Mouse (Mus musculus): ENCODE measurements at regions not wholly inside any gene's neighbourhood (a gene's known extent, or its start where the extent isn't known, plus 50 kb on each side); places are given as distances from the start of the nearest gene placed in this dataset.
A peak's percentile ranks its signal among the peaks of the same experiment; 100 is the strongest.

DNA sequence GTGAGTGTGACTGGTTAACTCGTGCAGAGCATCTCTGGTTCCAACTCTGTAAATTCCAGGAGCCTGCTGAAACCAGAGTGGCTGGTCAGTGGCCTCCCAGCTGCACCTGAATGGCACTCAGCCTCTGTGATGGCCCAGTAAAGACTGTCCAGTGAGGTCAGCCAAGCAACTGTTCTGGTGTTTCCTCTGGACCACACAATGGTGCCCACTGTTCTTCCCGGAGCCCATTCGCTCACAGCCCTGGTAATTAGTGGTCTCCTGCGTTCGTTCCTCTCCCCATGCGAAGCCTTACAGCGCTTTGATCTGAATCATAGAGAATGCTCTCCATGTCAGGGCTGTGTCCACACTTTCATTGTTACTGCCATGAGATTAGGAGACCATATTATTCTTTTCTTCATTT, 75.5 kb downstream of the Enkur start:
- no peak for DNase-seq

DNA sequence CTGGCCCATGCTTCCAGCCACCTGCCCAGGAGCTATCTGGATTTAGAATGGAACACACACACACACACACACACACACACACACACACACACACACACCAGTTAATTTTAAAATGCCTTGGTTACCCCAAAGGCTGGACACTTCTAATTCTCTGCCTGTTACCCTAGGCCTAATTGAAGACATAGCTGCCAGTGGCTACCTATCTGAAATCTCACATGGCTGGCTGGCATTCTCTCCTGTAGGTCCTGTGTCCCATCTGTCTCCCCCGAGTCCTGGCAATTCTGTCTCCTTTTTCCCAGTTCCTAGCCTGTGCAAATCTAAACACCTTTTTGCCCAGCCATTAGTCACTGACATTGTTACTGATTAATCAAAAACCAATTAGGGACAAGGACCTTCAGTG, 78.6 kb downstream of the Enkur start:
- DNase-seq, result no peak

GRCm38 (mm10) chr2:21122421-21122820, 82.7 kb downstream of the Enkur start:
- DNase-seq, result no peak

- no peak for DNase-seq
These were observed 83.5 kb downstream of the Enkur start for GRCm38 (mm10) chr2:21121663-21122062.

DNA sequence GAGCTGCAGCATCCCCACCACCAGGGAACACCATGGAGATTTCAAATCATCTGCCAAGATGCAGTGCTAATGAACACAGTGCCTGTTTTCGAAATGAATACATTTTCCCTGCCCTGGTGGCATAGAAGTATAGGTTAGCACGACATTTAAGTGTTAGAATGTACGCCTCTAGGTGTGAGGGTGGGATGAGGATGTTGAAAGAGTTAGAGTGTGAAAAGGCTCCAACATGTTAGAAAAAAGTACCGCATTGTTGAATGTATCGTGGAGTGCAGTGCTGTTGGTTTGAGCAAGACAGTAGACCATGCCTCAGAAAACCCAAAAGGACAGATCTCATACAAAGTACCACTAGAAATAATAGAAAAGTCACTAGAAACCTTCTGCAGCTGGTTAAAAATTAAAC, 88.3 kb downstream of the Enkur start:
- no peak for DNase-seq

GRCm38 (mm10) chr2:21111527-21111926, 93.6 kb downstream of the Enkur start:
- DNase-seq, result no peak

GRCm38 (mm10) chr2:21100248-21100808, 104.8 kb downstream of the Enkur start:
- DNase-seq, result no peak

DNA sequence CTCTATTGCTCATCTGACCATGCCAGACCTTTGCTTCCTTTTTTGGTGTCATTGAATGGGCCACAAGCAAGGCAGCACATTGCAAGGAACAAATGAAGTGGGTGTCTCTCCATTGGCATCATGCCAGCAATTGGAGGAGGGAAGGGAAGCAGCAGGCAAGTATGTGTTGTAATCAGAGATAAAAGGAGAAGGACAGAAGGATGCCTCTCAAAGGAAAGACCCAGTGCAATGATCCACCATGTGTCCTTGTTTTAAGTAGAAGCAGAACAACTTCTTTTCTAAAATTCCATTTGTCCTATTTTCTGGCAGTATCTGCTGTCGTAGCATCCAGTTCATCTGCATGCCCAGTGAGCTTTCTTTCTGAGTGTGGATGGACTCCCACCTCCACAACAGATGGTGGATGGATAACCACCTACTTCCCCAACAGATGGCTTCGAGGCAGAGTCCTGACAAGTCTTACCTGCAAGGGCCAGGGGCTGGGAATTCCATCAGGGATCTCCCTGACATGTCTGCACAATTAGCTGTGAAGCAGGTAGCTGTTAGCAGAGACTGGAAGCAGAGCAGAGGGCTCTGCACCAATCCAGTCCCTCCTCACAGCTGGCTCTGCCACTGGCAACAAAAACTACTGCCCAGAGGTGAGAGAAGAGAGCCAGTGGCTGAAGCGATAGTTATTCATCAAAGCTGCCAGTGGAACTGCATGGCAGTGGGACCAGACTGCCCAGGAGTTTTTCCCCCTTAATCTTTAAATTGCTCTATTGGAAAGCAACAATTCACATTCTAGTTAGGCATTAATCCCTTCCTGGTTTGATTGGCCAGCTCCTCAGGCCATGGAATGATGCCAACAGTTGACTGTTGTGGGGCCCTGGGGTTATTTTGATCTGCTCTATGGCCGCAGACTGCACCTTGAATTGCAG, 113.8 kb downstream of the Enkur start:
- DNase-seq, result peak; percentile 29

DNA sequence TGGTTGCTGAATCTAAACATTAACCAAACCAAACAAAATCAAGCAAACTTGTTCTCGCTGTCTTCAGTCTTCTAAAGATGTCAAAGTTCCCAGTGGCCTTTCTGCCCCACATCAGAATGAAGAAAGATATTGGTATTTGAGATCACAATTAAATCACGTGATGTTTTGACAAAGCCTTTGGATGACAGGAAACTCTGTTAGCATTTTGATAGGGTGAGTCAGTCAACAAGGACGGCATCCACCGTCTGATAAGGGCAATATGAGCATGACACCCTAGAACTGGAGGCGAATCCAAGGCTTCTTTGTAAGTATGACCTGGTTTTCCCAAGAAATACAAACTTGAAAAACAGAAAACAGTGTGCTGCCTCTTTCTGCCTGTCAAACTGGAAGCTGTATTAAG, 116.8 kb upstream of the Arhgap21 start:
- DNase-seq, result peak; percentile 7

- DNase-seq, result no peak
These were observed 98.7 kb upstream of the Arhgap21 start for GRCm38 (mm10) chr2:21067292-21067850.

DNA sequence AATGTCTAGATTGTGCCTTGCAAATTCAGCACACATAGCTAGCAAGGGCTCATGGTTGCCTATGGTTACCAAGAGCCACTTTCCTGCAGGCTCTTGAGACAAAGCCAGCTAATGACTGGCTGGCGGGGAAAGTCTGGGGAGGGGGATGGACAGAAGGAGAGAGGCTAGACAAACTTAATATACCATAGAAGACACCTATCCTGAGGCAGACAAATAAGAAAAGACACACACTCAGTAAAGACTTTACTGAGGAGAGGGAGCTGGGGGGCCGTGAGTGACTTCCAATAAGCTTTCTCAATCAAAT, 91.6 kb upstream of the Arhgap21 start:
- no peak for DNase-seq

DNA sequence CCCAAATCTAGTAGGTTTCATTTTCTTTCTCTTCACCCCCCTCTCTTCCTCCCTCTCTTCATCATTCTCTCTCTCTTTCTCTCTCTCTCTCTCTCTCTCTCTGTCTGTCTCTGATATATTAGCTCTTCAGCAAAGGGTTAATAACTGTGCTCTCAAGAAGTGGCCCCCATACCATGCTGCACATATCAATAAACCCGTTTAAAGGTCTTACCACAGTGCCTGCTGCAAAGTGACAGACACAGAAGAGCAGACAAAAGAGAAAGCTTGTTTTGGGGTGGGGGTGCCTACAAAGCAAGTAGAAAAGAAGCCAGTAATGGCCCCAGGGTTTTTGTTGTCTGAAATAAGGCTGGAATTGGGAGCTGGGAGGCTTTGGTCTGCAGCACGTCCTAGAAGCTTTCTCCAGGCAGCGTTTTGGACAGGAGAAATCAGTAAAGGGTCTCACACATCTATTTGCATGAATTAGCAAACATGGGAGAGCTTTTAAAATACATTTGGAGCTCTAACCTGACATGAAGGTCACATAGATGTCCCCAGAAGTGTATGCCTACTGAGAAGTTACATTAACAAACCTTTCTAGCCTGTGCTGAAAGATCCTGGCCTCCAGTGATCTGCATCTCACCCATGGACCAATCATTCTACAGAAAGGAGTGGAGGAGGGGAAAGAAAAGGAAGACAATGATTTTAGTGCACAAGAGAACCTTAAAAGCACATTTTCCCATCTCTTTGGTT, 91.1 kb upstream of the Arhgap21 start:
- no peak for DNase-seq

DNA sequence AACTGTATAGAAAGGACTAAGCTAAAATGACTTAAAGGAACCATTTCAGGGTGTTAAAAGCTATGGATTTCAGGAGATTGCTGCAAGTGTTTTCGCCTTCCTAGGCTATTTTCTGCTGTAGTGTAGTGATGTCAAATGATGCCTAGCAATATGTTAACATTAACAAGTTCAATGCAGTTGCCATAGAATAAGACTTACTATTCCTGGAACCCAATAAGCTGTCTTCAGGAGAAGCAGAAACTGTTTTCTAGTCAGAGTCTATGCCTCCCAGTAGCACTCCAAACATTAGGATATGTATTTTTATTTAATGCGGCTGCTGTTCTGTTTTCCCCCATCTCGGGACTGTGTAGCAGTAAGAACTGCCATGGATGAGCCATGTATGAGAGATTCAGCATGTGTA, 90.3 kb upstream of the Arhgap21 start:
- DNase-seq, result no peak

- DNase-seq, result no peak
These were observed 87.9 kb upstream of the Arhgap21 start for GRCm38 (mm10) chr2:21056450-21057210.

GRCm38 (mm10) chr2:21055416-21055815, 86.7 kb upstream of the Arhgap21 start:
- DNase-seq, result no peak

DNA sequence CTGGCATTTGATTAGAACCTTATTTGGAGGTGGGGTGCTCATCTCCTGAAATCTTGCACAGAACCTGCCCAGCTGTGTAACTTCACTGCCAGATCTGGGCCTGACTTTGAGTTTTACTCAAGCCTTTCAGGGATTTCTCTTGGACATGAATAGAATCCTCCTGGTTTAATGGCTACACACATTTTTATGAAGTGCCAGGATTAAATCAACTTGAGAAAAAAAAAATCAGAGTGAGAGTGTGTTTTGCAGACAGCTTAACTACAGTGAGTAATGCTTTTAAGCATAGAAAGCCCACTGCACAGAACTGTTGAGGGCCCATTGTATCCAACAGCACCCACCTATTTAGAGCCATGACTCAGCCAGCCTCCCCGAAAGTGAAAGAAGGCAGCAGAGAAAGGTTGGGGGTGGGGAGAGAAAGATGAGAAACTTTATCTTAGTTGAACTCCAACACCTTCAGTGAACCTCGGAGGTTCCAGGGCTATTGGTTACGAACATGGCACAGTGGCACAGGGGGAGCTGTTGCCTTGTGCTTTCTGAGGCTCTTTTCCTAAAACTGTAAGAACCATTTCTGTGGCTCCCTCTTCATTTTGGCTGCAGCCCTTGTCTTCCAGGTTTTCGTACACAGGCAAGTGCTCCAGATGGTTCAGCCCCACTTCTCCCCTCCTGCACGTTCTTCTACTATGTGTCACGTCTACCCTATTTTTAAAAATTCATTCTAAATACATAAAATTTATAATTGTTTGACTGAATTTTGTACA, 85.8 kb upstream of the Arhgap21 start:
- DNase-seq, result no peak

DNA sequence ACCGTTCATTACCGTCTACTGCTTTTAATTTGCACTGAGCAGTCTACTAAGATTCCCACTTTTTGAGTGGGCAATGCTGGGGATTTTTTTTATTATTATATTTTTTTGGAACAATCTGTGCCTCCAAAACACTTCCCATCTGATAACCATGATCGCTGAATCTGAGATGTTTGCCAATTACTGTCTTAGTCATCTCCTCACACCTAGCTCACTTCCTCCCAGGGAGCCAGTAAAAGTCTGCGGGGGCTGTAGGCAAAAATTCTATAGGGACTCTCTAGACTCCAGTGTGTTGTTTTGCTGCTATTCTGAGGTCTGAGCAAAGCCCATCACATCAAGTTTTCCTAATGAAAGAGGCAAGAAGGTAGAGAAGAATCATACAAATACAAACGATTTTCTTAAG, 84.9 kb upstream of the Arhgap21 start:
- DNase-seq, result no peak

DNA sequence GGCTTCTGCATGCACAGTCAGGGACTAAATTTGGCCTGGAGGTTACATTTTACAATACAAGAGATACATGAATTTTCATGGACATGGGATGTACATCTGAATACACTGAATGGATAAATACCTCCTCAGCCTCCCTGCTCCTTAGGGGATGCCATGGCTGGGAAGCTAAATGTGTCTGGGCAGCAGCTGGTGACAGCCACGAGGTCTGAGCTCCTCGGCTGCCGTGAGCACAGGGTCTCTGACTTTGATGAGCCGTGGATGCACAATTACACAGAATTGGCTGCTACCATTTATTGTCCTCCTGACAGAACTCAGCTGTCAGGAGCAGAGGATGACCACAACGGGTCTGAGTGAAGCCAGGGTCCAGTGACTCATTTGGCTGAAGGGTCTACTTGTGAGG, 80.3 kb upstream of the Arhgap21 start:
- no peak for DNase-seq

GRCm38 (mm10) chr2:21048226-21048625, 79.5 kb upstream of the Arhgap21 start:
- DNase-seq, result no peak

- no peak for DNase-seq
These were observed 77.9 kb upstream of the Arhgap21 start for GRCm38 (mm10) chr2:21046503-21047116.

GRCm38 (mm10) chr2:21044781-21045180, 76.1 kb upstream of the Arhgap21 start:
- no peak for DNase-seq

DNA sequence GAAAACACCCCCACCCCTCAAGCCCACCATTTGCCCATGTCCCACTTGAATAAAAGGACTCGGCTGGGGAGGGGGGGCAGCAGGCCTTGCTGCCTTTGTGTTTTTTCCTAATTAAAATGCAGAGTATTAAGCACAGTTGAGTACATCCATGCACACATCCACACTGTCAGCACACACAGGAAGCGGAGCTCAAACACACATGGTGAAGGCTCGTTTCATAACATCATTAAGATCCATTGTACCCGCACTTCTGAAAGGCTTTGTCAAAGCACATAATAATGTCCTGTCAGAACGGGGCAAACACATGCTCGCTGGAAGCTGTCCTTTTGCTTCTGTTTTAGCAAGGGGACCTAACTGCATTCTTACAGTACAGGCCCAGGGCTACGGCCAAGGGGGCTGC, 75.3 kb upstream of the Arhgap21 start:
- no peak for DNase-seq
